Mouse (Mus musculus) MEL (cell line): ENCODE measurements around the gene Wdr91.

Experiments used
- CHD1 ChIP-seq: IDR thresholded peaks from 2 replicates; pipeline ENCODE4 v1.6.1; 2012; ENCODE audit warnings: low read depth, mild to moderate bottlenecking, inconsistent platforms, low read length, improper control_type of control experiment
- CHD2 ChIP-seq: IDR thresholded peaks from 2 replicates; pipeline ENCODE4 v1.6.1; 2011; ENCODE audit warnings: low read length, improper control_type of control experiment
- CTCF ChIP-seq, 3 experiments: IDR thresholded peaks in 2 of 3; conservative IDR thresholded peaks in 1 of 3; 2 replicates each; pipeline ENCODE4 v1.5.1; 2011 to 2012; ENCODE audit warnings: low read length in 3 of 3, low read depth in 2 of 3, mild to moderate bottlenecking in 2 of 3, improper control_type of control experiment in 1 of 3, inconsistent platforms in 1 of 3, mixed read lengths in 1 of 3, moderate library complexity in 1 of 3; ENCODE audit not compliant: control insufficient read depth in 1 of 3, insufficient read depth in 1 of 3, poor library complexity in 1 of 3, severe bottlenecking in 1 of 3
- GABPA ChIP-seq: IDR thresholded peaks from 2 replicates; pipeline ENCODE4 v1.6.1; 2012; ENCODE audit warnings: low read depth, mild to moderate bottlenecking, inconsistent platforms, low read length, improper control_type of control experiment, moderate library complexity
- ZMIZ1 ChIP-seq: IDR thresholded peaks from 2 replicates; pipeline ENCODE4 v1.6.1; 2012; ENCODE audit warnings: low read depth, mild to moderate bottlenecking, inconsistent platforms, low read length, improper control_type of control experiment, moderate library complexity

DNA sequence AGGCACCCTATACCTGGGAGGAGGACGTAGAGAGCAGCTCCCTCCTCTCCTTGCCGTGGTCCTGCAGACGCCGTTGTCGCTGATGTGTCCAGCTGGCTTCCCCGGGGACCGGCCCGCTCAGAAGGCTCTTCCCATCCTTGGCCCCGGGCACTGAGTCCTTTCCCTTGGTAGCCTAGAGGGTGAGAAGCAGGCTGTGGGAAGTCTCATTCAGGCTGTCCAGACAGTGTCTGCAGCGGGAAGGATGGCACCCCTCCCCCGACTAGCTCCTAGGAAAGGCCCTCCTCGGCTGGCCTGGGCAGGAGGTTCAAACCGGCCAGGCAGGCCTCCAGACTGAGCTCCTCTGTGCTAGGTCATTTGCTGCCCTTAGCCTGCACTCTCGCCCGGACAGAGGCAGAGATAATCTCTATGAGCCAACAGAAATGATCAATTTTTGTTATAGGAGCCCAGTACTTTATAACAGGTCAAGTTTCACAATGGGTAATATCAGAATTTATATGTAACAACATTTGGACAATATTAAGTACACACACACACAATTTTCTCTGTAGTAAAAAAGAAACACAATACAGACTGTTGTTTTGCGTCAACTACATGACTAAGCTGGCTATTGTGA is 14.4 kb downstream of the Wdr91 start:
- TF ChIP-seq CHD1 (no peak), GABPA (no peak), ZMIZ1 (no peak), CTCF (IDR thresholded peaks at IDR 0.05 in 2 of 3, conservative IDR thresholded peaks at IDR 0.05 in 1 of 3; ENCODE audit: control insufficient read depth in 1 of 3, insufficient read depth in 1 of 3, low read depth in 2 of 3, low read length in 3 of 3, poor library complexity in 1 of 3, severe bottlenecking in 1 of 3) (no peak), CHD2 (no peak)
